Mouse (Mus musculus) cortical plate, adult 2 months (tissue): ENCODE data around the gene Cnn2. TPM values are rescaled to one million over a fixed set of nuclear protein-coding genes. Genes with fewer than 3 reads are reported as not detected.

ENCODE experiments used
- H3K27ac ChIP-seq: fragments of 200-500 bp; 2 replicates; pipeline ENCODE4 v1.5.1; 2012; ENCODE audit warnings: low read length, control low read depth, inconsistent platforms; ENCODE audit not compliant: insufficient read depth
- H3K4me1 ChIP-seq: fragments of 200-500 bp; 2 replicates; pipeline ENCODE4 v1.6.1; 2011; ENCODE audit warnings: low read length; ENCODE audit not compliant: control insufficient read depth, insufficient read depth
- H3K4me3 ChIP-seq: fragments of 200-500 bp; 2 replicates; pipeline ENCODE4 v1.5.1; 2011; ENCODE audit warnings: mild to moderate bottlenecking, low read length, control low read depth; ENCODE audit not compliant: insufficient read depth
- CTCF ChIP-seq: fragments of 200-500 bp; IDR thresholded peaks from 2 replicates; pipeline ENCODE4 v1.5.1; 2011; ENCODE audit warnings: mild to moderate bottlenecking, control low read depth, low read length; ENCODE audit not compliant: insufficient read depth; ENCODE audit errors: extremely low read depth
- POLR2A ChIP-seq: fragments of 200-500 bp; IDR thresholded peaks from 2 replicates; pipeline ENCODE4 v1.6.1; 2011; ENCODE audit warnings: mild to moderate bottlenecking, low read length, control low read depth; ENCODE audit not compliant: insufficient read depth; ENCODE audit errors: extremely low read depth
- polyA plus RNA-seq: library from polyadenylated mRNA; depleted of rRNA; stranded (reverse); fragments of >200 nt; gene quantifications from 2 replicates; pipeline ENCODE4 v1.2.3, GENCODE M21; 2012; rRNA removed

Cnn2 gene
- polyA plus RNA-seq, result 8.0 and 9.0 TPM in 2 replicates

DNA sequence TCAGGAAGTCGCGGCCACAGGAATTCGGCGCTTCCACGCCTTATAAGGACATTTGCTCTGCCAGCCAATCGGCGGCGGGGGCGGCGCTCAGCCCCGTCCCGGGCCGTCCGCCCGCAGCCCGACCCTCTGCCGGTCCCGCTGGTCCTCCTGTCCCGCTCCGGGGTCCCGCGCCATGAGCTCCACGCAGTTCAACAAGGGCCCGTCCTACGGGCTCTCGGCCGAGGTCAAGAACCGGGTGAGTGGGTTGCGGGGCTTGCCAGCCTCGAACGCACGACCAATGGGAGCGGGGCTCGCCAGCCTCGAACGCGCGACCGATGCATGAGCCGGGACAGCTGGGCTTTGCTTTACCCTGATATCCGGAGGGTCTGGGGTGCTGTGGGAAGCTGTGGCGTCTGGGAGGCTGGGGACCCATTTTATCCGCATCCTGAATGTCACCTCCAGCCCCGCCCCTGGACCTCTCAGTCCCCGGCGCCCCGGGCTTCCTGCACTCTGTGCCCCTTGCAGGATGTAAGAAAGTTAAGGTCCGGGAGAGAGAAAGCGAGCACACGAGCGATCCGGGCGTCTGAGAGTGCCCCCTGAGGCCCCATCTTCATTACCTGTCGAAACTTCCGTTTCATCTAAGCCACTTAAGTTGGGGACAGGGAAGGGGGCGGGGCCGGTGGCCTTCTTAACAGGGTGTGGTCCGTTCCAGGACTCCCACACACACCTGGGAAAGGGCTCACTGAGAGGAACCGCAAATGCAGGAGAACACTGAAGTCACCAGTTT is at the start of gene Cnn2:
Cnn2 (plus strand) TSS at position 79 of the 766 bp plus-strand sequence.
- Histone ChIP-seq H3K4me3 (peak within 1 kb of the TSS; percentile 13; the same call in 1 of the 2 replicates), H3K4me1 (peaks cover 3% of the 10 kb centered on the region; the same call in 1 of the 2 replicates), H3K27ac (no peak within 1 kb of the TSS; the same call in 1 of the 2 replicates)
- TF ChIP-seq CTCF, result no peak
- TF ChIP-seq POLR2A, result no peak

DNA sequence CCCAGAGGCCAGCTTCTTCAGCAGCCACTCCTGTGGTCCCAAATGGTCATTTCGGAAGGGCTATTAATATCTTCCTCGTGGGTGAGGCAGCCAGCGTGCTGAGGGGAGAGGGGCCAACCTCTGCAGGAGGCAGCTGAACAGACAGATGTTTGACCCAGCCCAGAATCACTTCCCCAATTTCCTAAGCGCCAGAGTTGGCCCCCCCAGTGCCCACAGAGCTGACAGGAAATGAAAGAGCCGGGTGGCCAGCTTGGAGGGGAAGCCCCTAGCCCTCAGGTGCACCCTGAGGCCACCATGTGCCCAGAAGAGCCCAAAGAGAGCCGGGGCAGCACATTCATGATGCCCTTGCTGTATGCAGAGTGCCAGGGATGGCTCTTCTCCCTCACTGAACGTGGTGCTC is 47.6 kb upstream of the Cnn2 start:
- TF ChIP-seq CTCF (no peak), POLR2A (no peak)
- Histone ChIP-seq H3K4me1 (peaks cover 3% of the 10 kb centered on the region; the same call in 1 of the 2 replicates), H3K27ac (no peak overlapping the region), H3K4me3 (no peak overlapping the region)

DNA sequence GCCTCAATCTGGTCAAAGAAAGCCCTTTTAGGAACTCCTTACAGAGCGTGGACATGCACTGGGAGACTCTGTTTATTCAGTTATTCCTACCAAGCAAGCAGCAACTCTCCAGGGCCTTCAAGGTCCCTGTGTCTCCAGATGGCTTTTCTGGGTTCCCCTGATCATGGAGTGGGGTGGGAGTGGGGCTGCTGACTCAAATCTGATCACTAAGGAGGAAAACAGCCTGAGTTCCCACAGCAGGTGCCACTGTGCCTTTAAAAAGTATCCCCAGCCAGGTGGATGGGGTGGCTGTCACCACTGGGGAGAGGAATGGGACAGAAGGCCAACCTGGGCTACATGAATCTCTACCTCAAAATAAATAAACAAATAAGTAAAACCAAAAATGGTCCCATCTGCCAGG is 45.4 kb upstream of the Cnn2 start:
- TF ChIP-seq POLR2A (no peak), CTCF (no peak)
- H3K4me3 ChIP-seq, result no peak overlapping the region
- no peak overlapping the region for H3K27ac ChIP-seq
- no peaks in the 10 kb centered on the region for H3K4me1 ChIP-seq

DNA sequence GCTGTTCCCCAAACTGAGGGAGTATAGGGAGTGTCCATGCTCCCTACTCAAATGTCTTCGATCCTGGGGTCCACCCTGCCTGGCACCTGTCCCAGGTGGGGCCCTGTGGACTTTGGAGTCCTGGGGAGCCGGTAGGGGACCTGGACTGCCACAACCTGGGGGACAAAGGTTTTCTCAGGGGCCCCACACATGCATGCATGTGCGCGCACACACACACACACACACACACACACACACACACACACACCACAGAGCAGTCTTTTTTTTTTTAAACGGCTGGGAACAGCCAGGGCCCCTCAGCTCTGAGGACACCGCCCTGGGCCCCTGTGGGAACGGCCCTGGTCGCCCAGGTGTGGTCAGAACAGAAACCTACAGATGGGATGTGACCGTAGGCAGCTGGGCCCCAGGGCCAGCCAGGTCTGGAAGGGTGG is 44.9 kb upstream of the Cnn2 start:
- TF ChIP-seq CTCF, result no peak
- no peak for TF ChIP-seq POLR2A
- H3K4me3 ChIP-seq, result no peak overlapping the region
- H3K4me1 ChIP-seq, result no peaks in the 10 kb centered on the region
- H3K27ac ChIP-seq, result no peak overlapping the region

DNA sequence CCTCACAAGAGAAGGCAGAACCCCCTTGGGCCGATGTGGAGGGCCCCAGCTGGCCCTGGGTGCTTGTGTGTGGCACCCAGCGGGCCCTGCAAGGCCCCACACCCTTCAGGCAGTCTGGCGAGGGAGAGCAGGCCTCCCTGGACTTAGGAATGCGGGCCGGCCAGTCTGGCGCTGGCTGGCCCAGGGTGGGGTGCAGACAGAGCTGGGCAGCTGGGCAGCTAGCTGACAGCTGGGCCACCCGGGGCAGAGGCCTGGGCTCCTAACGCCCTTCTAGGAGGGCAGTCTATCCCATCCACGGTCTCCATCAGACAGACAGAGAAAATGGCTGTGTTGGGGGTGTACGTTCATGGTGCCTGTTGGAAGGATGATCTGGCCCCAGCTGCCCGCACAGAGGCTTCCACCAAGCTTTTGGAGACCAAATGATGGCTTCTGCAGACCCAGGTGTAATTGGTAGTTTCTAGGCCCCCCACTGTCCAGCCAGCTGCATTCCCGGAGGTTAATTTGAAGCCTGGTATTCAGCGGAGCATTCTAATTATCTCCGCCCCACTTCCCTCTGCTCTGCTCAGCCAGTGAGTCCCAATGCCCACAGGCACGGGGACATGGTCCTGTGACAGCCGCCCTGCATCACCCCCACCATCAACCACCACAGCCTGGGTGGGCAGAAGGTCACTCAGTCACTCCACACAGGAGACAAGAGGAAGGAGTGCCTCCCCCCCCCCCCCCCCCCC is 42.7 kb upstream of the Cnn2 start:
- Histone ChIP-seq H3K27ac (no peak overlapping the region), H3K4me1 (no peaks in the 10 kb centered on the region), H3K4me3 (no peak overlapping the region)
- TF ChIP-seq CTCF, result no peak

DNA sequence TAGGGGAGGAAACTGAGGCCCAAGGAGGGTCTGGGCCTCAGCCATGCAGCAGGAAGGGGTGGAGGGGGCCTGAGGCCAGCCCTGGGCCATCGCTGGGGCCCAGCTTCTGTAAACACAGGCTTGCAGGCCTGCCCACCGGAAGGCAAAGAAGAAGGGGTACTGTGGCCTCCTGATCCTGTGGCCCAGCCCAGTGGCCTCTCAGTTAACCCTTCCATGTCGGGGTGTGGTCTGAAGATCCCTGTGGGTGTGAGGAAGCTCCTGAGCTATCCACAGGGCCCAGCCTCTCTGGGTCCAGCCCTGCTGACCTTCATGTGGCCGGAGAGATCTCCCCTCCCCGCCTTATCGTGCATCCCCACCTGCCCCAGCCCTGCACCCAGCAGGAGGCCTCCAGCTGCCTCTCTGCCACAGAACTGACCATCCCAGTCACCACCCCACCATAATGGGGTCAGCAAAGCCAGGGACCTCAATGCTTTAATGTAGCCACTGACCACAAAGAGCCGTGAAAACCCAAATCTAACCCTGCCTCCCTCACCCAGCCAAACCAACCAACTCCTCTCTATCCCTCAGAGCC is 41.5 kb upstream of the Cnn2 start:
- no peak overlapping the region for H3K4me3 ChIP-seq
- no peaks in the 10 kb centered on the region for H3K4me1 ChIP-seq

DNA sequence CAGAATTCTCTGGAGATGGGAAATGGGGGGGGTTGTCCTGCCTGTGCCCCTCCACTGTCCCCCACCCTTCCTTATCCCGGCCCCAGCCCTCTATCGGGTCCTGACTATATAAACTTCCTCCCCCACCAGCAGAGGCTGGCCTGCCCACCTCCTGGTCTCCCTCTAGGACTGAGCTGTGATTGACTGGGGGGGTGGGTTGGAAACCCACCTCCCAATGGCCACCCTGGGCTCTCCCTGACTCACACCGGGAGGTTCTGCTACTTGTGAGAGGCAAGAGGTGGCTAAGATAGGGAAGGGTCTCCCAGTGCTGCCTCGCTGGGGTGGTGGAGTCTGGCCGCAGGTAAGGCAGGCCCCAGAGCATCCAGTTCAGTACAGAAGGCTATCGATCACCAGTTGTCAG is 40.9 kb upstream of the Cnn2 start:
- no peak overlapping the region for H3K27ac ChIP-seq
- H3K4me1 ChIP-seq, result no peaks in the 10 kb centered on the region
- no peak overlapping the region for H3K4me3 ChIP-seq
- TF ChIP-seq POLR2A, result no peak
- TF ChIP-seq CTCF, result no peak

More for the DNA sequence above, 41.5 kb upstream of the Cnn2 start:
- H3K27ac ChIP-seq, result no peak overlapping the region
- TF ChIP-seq CTCF (no peak), POLR2A (no peak)

DNA sequence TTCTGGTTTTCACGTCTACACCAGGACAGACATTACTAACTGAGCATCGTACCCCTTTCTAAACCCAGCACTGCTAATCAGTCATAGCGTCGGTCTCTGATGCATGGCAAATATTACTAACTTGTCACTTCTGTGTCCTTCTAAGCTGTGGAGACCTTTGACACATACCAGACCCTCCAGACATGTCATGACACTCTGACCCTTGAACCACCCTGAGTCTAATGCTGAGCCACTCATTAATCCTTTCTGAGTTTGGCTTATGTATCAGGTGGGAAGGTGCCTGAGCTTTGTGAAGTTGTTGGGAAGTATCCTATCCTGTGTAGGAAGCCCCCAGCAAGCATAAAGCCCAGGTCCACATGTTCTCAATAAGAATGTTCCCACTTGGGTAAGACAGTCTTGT is 38.5 kb upstream of the Cnn2 start:
- Histone ChIP-seq H3K4me3 (no peak overlapping the region), H3K27ac (no peak overlapping the region), H3K4me1 (no peaks in the 10 kb centered on the region)
- TF ChIP-seq CTCF, result no peak
- TF ChIP-seq POLR2A, result no peak

DNA sequence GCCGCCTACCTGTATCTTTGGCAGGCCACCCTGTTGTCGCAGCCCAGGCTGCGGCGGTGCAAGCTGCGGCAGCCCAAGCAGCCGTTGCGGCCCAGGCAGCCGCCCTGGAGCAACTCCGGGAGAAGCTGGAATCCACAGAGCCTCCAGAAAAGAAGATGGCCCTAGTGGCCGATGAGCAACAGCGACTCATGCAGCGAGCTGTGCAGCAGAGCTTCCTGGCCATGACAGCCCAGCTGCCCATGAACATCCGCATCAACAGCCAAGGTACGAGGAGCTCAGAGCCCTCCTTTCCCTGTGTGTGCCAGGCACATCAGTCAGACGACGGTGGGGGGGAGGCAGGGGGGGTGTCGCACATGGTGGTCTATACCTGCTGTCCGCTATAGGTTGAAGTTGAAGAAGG is 37.7 kb upstream of the Cnn2 start:
- Histone ChIP-seq H3K4me3 (no peak overlapping the region), H3K27ac (no peak overlapping the region), H3K4me1 (no peaks in the 10 kb centered on the region)
- TF ChIP-seq CTCF (no peak), POLR2A (no peak)
